Mouse (Mus musculus) layer of hippocampus, adult 11-12 months (tissue): ENCODE results near the gene Matk.

Source experiments
- DNase-seq: peaks from one replicate; pipeline ENCODE4 v3.0.0; 2022; ENCODE audit warnings: low spot score

Gene Matk

DNA sequence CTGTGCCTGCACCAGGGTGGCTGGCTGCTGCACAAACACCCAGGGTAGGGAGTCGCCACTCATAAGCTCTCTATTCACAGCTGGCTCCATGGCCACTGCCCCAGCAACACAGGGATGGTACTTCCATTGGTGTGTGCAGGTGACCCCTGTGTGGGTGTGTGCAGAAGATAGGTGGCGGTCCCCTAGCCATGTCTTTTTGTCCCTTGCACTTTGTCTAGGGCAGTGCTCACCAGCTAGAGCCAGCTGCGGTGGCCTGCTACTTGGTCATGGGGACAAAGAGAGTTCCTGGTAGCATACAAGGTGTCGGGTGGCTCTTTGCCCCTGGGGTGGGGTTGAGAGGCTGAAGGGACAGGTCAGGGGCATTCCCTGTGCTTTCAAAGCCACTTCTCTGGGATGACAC, 8.6 kb upstream of the Matk start:
- DNase-seq: no peak

DNA sequence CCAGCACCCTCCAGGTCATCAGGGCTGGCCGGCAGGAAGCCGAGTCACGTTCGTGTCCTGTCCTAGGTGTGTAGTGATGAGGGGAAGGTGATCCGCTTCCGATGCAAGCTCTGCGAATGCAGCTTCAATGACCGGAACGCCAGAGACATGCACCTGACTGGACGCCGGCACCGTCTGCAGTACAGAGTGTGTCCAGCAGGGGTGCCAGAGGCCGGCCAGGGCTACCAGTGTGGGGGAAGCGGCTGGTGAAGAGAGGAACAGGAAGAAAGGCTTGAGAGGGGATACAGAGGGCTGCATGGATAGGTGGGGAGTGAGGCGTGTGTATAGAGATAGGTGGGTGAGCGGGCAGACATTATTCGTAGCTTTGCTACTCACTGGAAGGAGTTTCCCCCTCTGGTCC, 8.1 kb upstream of the Matk start:
- DNase-seq: peak; percentile 78

DNA sequence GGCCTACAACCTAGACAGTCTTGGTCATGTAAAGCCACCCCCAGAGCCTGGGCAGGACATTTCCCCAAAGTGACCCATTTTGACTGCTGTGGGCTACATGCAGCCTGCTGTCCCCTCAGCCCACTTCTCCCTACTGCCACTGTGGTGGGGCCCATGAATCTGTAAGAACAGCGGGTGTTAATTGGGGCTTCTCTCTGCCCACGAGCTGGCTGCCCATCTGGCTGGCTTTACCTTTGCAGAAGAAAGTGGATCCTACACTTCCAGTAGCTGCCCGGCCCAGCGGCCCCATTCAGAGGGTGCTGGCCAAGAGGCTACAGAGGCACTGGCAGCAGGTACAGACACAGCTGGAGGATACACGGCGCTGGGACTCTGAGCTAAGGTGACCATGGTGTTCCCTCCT, 7.6 kb upstream of the Matk start:
- DNase-seq: no peak

DNA sequence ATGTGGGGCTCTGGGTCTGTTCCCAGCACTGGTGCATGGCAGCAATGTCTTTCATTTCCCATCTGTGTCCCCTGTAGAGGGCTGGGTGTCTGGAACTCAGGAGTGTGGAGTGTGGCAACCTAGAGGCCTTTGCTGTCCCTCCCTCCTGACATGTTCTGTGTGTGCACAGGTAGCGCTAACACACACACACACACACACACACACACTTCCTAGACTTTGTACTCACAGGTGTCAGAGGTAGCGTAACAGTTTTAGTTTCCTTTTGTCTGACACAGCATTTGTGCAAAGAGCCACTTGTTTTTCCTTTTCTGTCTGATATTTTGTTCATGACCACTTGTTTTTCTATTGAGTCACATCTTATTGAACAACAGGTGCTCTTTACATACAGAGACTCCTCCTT, 4.9 kb upstream of the Matk start:
- DNase-seq: no peak

GRCm38 (mm10) chr10:81249442-81249841, 3.3 kb upstream of the Matk start:
- no peak for DNase-seq

DNA sequence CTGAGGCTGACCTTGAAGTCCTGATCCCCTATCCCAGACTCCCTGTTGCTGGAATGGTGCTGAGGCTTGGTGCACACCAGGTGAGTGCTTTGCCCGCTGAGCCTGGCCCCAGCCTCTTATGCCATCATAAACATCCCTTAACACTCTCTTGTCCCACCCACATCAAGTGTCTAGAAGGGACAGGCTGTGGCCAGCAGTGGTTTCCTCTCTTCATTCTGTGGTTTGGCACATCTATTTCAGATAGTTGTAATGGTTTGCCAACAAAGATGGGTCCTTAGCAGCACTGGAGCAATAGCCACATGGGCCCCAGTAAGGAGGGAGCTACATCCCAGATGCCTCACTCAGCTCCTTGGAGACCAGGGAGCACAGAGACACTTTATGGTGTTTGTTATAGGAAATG, 2.2 kb downstream of the Matk start:
- no peak for DNase-seq

DNA sequence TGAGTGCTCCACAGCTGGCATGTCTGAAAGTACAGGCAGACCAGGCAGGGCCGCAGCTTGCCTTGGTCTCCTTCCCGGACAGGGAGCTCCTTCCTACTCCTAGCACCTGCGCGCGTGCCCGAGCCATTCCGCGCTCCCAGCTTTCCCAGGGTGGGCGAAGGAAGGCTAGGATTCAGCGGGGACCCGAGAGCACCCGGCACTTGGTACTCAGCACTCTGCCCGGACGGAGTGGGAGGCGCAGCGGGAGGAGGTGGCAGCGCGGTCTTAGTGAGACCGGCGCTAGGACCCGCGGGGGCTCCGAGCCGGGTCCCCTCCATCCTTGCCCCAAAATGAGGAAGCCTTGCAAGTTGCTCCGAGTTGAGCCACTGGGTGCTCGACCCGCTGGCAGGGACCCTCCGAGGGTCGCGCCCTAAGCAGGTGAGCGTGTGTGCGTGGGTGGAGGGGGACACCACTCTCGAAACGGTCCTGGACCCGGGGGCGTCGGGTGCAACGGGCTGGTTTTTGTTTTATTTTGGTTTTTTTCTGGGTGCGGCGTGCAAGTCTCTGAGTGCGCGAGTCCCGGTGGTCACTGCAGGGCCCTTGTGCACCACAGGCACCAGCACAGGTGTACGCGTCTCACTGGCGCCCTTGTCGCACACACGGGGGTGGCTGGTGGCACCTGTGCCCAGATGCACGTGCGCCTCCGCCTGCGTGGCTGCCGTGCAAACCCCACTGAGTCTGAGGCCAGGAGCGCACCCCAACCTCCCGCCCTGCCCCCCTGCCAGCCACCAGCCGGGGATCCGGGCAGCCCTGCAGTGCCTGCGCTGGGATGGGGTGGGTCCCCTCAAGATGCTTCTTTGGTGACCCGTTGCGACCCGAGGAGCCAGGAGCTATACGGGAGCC, 4.7 kb downstream of the Matk start:
- no peak for DNase-seq

- no peak for DNase-seq
Observed at GRCm38 (mm10) chr10:81259225-81259884, 6.6 kb downstream of the Matk start.

GRCm38 (mm10) chr10:81261025-81261424, 8.3 kb downstream of the Matk start:
- DNase-seq: no peak

DNA sequence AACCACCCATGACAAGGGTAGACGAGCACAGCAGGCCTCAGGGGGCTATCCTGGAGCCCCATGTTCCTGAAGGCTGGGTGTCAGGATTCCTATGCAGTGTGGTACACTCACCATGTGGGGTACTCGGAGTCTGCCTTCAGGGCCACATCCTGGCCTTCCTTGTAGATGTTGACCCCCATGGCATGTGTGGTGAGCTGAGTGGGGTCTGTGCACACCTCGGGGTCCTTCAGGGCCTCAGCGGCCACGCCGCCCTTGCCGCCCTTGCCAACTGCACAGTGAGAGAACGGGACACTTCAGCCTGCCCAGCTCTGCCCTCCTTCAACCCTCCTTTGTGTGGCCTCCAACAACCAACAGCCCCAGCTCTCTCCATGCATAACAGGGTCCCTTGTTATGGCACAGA, 12.8 kb downstream of the Matk start:
- no peak for DNase-seq

DNA sequence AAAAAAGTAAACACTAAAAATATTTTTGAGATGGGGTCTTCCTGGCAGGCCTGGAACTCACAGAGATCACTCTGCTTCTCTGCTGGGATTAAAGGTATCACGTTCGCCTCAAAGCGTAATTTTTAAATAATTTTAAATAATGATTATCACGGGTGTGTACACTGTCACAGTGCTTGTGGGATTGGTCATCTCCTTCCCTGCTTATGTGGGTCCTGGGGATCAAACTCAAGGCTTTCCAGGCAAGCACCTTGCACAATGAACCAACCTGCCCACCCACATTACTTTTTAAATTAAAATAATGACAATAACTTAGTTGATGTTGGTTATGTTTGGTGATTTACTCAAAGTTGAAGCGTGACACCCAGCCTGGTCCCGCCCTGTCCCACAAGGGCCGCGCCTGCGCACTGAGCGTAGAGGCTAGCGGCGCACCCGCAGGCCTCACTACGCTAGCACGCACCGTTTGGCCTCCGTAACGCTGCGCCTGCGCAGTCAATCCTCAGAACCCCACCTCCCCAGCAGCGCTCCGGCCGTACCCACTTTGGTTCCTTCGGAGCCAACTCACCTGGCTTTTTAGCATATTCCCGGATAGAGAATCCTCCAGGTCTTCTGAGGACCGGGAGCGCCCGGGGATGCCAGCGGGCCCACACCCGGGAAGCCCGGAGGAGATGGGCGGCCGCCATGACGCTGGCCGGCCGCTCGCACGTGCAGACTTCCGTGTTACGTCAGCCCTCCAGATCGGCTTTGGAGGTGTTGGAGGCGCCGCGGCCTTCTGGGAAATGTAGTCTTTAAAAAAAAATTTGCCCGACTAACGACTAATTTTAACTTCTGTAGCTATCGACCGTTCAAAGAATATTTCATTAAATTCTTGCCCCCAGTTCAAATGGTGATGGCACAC, 13.7 kb downstream of the Matk start, which contains the start of the genes Mrpl54 and Apba3:
Gene Mrpl54, minus strand, starts transcription at position 724 of the 895 bp plus-strand sequence.
Gene Apba3, plus strand, starts transcription at position 750 of the 895 bp plus-strand sequence.
- DNase-seq: peak; percentile 96

GRCm38 (mm10) chr10:81268056-81268455, 15.3 kb downstream of the Matk start:
- peak; percentile 90 for DNase-seq

- no peak for DNase-seq
Observed at GRCm38 (mm10) chr10:81268643-81269412, 16.1 kb downstream of the Matk start.

DNA sequence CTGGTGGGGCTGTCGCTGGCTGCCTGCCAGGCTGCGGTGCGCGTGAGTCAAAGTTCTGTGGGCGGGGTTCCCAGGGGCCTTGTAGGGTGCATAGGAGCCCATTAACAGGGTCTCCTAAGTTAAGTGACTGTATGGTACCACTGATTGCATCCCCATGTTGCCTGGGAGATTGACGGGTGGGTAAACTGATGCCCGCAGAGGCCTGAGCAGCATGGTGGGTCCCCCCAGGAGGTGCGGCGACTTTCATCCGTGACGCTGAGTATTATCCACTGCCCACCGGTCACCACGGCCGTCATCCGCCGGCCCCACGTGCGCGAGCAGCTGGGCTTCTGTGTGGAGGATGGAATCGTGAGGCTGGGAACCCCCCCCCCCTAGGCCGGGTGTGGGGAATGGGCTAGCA, 19.6 kb downstream of the Matk start:
- no peak for DNase-seq

GRCm38 (mm10) chr10:81273842-81274241, 21.1 kb downstream of the Matk start:
- no peak for DNase-seq

GRCm38 (mm10) chr10:81277676-81278075, 24.9 kb downstream of the Matk start:
- no peak for DNase-seq

- DNase-seq: no peak
Observed at GRCm38 (mm10) chr10:81279496-81279895, 26.8 kb downstream of the Matk start.

DNA sequence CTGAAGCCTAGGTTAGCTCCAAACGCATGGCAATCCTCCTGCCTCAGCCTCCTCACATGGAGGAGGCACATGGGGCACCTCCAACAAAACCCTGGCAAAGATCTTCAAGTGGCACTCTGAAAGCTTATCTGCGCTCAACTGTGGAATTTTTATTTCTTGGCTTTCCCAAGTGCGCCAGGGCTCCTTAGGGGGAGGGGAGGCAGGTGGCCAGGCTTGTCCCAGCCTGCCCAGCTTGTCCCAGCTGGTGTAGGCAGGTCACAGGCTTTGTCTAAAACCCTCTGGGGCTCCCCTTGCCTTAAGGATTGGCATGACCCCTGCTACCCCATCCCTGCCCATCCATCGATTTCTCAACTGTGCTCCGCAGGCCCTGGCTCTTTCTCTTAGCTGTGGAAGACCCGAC, 31.5 kb downstream of the Matk start:
- no peak for DNase-seq

- no peak for DNase-seq
Observed at GRCm38 (mm10) chr10:81284719-81285118, 32.0 kb downstream of the Matk start.

DNA sequence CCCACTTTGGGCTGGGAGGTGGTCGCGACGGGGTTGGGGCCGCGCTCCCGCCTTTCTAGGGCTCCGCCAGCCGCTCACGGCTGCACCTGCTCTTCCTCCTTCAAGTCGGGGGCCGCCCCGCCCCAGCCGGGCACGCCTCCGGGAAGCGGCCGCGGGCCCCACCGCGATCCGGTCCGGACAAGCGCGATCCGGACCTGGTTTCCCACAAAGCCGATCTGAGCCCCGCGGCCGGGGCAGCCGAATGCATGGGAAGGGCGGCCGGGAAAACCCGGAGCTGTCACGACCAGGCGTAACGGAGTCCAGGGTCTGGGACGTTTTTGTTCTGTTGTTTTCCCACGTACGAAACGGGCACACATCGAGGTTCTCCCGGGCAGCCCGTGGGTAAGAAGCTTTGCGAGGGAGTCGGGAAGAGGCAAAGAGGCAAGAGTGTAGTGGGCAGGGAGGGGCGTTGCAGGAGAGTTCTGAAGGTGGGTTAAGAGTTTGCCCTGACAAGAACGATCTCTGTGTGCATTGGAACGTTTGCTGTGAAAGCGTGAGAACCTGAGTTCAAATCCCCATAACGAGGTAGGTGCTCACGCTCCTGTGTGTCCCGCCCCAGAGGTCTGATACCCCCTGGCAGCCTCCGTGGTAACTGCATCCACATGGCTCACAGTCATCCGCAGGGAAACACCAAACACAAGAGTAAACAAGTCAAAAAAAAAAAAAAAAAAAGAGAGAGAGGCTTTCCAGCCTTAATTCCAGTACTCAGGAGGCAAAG, 33.1 kb downstream of the Matk start:
- DNase-seq: peak; percentile 80

GRCm38 (mm10) chr10:81286586-81286985, 33.9 kb downstream of the Matk start:
- DNase-seq: no peak
